Mouse (Mus musculus): ENCODE data around the gene Slc17a2. TPM values are rescaled to one million over a fixed set of nuclear protein-coding genes. Genes with fewer than 3 reads are reported as not detected.
A peak's percentile ranks its signal among the peaks of the same experiment; 100 is the strongest.

The Slc17a2 gene
- total and polyA plus RNA-seq, 3 experiments, result not detected

GRCm38 (mm10) chr13:23826606-23827005 is 19.8 kb downstream of the Slc17a2 start:
- Histone ChIP-seq H3K4me3 (replicated peaks in 1 of 3; ENCODE audit: low read depth in 2 of 3, low read length in 2 of 3, poor library complexity in 1 of 3) (no peak overlapping the region), H3K27ac (ENCODE audit: insufficient read depth, low read depth) (no peak overlapping the region), H3K79me2 (replicated peaks; ENCODE audit: control insufficient read depth, extremely low read depth, insufficient read depth, poor library complexity, severe bottlenecking) (no peaks in the 10 kb centered on the region), H3K9me3 (replicated peaks; ENCODE audit: low read length) (no peaks in the 10 kb centered on the region), H3K4me1 (ENCODE audit: control insufficient read depth in 1 of 2, insufficient read depth in 2 of 2) (no peaks in the 10 kb centered on the region), H3K9ac (ENCODE audit: insufficient read depth, low read depth) (no peak overlapping the region), H3K36me3 (replicated peaks in 1 of 2; ENCODE audit: control insufficient read depth in 1 of 2, insufficient read depth in 1 of 2, low read length in 1 of 2) (no peaks in the 10 kb centered on the region), H3K4me2 (ENCODE audit: insufficient read depth, low read depth, poor library complexity, severe bottlenecking) (no peak overlapping the region), H3K27me3 (replicated peaks) (no peaks in the 10 kb centered on the region)
- in situ Hi-C loops (cut with MboI; ENCODE audit: low pct_ligation_motif_present, low pct_unique_long_range_greater_than_20kb, low sequenced_read_pairs) (loop anchor here (25.0 kb wide), 1 partner anchor 461 kb away; the partner anchor contains the start of gene Carmil1), dilution Hi-C loops (cut with MboI; ENCODE audit: extremely low pct_ligation_motif_present, extremely low pct_unique_long_range_greater_than_20kb, low sequenced_read_pairs) (no loop called here)
- DNase-seq (ENCODE audit: extremely low read depth), result no peak
- TF ChIP-seq IRF4 (IDR thresholded peaks at IDR 0.05; ENCODE audit: low read depth, low read length) (no peak), MAFK (IDR thresholded peaks at IDR 0.05; ENCODE audit: insufficient replicate concordance, low read length) (peak; percentile 36; the same call in 1 of the 2 replicates), EP300 (IDR thresholded peaks at IDR 0.05; ENCODE audit: low read length) (no peak)

GRCm38 (mm10) chr13:23833053-23833452 is 26.3 kb downstream of the Slc17a2 start:
- no peak overlapping the region for H3K27ac ChIP-seq (ENCODE audit: insufficient read depth, low read depth)
- TF ChIP-seq CTCF (conservative IDR thresholded peaks at IDR 0.05 in 1 of 2, IDR thresholded peaks at IDR 0.05 in 1 of 2; ENCODE audit: low read depth in 2 of 2, low read length in 2 of 2), result peak; percentile 68 to 76
- peak; percentile 77 for TF ChIP-seq RAD21 (IDR thresholded peaks at IDR 0.05; ENCODE audit: low read depth, low read length)
- no peak for TF ChIP-seq BHLHE40 (IDR thresholded peaks at IDR 0.05; ENCODE audit: low read depth, low read length)
- no peak for TF ChIP-seq ETS1 (conservative IDR thresholded peaks at IDR 0.05; ENCODE audit: low read depth, low read length)
- peak; percentile 52 for TF ChIP-seq SMC3 (IDR thresholded peaks at IDR 0.05; ENCODE audit: low read depth, low read length)
- TF ChIP-seq ZNF384 (IDR thresholded peaks at IDR 0.05; ENCODE audit: low read depth, low read length), result peak; percentile 85
- no peak overlapping the region for H3K9ac ChIP-seq (ENCODE audit: insufficient read depth, low read depth)
- no peaks in the 10 kb centered on the region for H3K79me2 ChIP-seq (replicated peaks; ENCODE audit: control insufficient read depth, extremely low read depth, insufficient read depth, poor library complexity, severe bottlenecking)
- in situ Hi-C loops (cut with MboI; ENCODE audit: low pct_ligation_motif_present, low pct_unique_long_range_greater_than_20kb, low sequenced_read_pairs), result loop anchor here (25.0 kb wide), 1 partner anchor 454 kb away; the partner anchor contains the start of gene Carmil1
- no peaks in the 10 kb centered on the region for H3K9me3 ChIP-seq (replicated peaks; ENCODE audit: low read length)
- H3K4me3 ChIP-seq (replicated peaks in 1 of 3; ENCODE audit: low read depth in 2 of 3, low read length in 2 of 3, poor library complexity in 1 of 3), result no peak overlapping the region
- dilution Hi-C loops (cut with MboI; ENCODE audit: extremely low pct_ligation_motif_present, extremely low pct_unique_long_range_greater_than_20kb, low sequenced_read_pairs), result no loop called here
- no peaks in the 10 kb centered on the region for H3K4me1 ChIP-seq (ENCODE audit: control insufficient read depth in 1 of 2, insufficient read depth in 2 of 2)
- no peaks in the 10 kb centered on the region for H3K36me3 ChIP-seq (replicated peaks in 1 of 2; ENCODE audit: control insufficient read depth in 1 of 2, insufficient read depth in 1 of 2, low read length in 1 of 2)
- no peak overlapping the region; the same call in 1 of the 2 replicates for H3K4me2 ChIP-seq (ENCODE audit: insufficient read depth, low read depth, poor library complexity, severe bottlenecking)
- peak; percentile 45 for DNase-seq (ENCODE audit: extremely low read depth)
- H3K27me3 ChIP-seq (replicated peaks), result no peaks in the 10 kb centered on the region

GRCm38 (mm10) chr13:23834836-23835235 is 28.0 kb downstream of the Slc17a2 start:
- dilution Hi-C loops (cut with MboI; ENCODE audit: extremely low pct_ligation_motif_present, extremely low pct_unique_long_range_greater_than_20kb, low sequenced_read_pairs), result no loop called here
- Histone ChIP-seq H3K4me1 (ENCODE audit: control insufficient read depth in 1 of 2, insufficient read depth in 2 of 2) (no peaks in the 10 kb centered on the region), H3K27me3 (replicated peaks) (no peaks in the 10 kb centered on the region), H3K27ac (ENCODE audit: insufficient read depth, low read depth) (no peak overlapping the region), H3K4me3 (replicated peaks in 1 of 3; ENCODE audit: low read depth in 2 of 3, low read length in 2 of 3, poor library complexity in 1 of 3) (no peak overlapping the region), H3K36me3 (replicated peaks in 1 of 2; ENCODE audit: control insufficient read depth in 1 of 2, insufficient read depth in 1 of 2, low read length in 1 of 2) (no peaks in the 10 kb centered on the region), H3K4me2 (ENCODE audit: insufficient read depth, low read depth, poor library complexity, severe bottlenecking) (no peak overlapping the region), H3K9ac (ENCODE audit: insufficient read depth, low read depth) (no peak overlapping the region), H3K79me2 (replicated peaks; ENCODE audit: control insufficient read depth, extremely low read depth, insufficient read depth, poor library complexity, severe bottlenecking) (no peaks in the 10 kb centered on the region), H3K9me3 (replicated peaks; ENCODE audit: low read length) (no peaks in the 10 kb centered on the region)
- DNase-seq (ENCODE audit: extremely low read depth), result no peak
- in situ Hi-C loops (cut with MboI; ENCODE audit: low pct_ligation_motif_present, low pct_unique_long_range_greater_than_20kb, low sequenced_read_pairs), result loop anchor here (25.0 kb wide), 1 partner anchor 452 kb away; the partner anchor contains the start of gene Carmil1
- TF ChIP-seq POLR2A (IDR thresholded peaks at IDR 0.05; ENCODE audit: low read depth, low read length), result no peak
- TF ChIP-seq UBTF (IDR thresholded peaks at IDR 0.05; ENCODE audit: low read depth, low read length), result no peak
- TF ChIP-seq CTCF (conservative IDR thresholded peaks at IDR 0.05 in 1 of 2, IDR thresholded peaks at IDR 0.05 in 1 of 2; ENCODE audit: low read depth in 2 of 2, low read length in 2 of 2), result no peak
- TF ChIP-seq E2F4 (IDR thresholded peaks at IDR 0.05; ENCODE audit: insufficient replicate concordance, low read depth, low read length), result no peak
- no peak for TF ChIP-seq SMC3 (IDR thresholded peaks at IDR 0.05; ENCODE audit: low read depth, low read length)
- no peak for TF ChIP-seq USF2 (conservative IDR thresholded peaks at IDR 0.05; ENCODE audit: low read depth, low read length)
- TF ChIP-seq JUN (IDR thresholded peaks at IDR 0.05; ENCODE audit: insufficient read depth, low read depth, low read length), result no peak
- TF ChIP-seq MXI1 (IDR thresholded peaks at IDR 0.05; ENCODE audit: low read depth, low read length), result no peak
- TF ChIP-seq MAFK (IDR thresholded peaks at IDR 0.05; ENCODE audit: insufficient replicate concordance, low read length), result no peak
- no peak for TF ChIP-seq PAX5 (IDR thresholded peaks at IDR 0.05; ENCODE audit: low read length)
- no peak for TF ChIP-seq SIN3A (IDR thresholded peaks at IDR 0.05; ENCODE audit: low read length)
- TF ChIP-seq CHD2 (IDR thresholded peaks at IDR 0.05; ENCODE audit: low read length), result no peak
- no peak for TF ChIP-seq KAT2A (IDR thresholded peaks at IDR 0.05; ENCODE audit: insufficient replicate concordance, low read length)
- no peak for TF ChIP-seq MAZ (IDR thresholded peaks at IDR 0.05; ENCODE audit: low read depth, low read length)
- TF ChIP-seq ETS1 (conservative IDR thresholded peaks at IDR 0.05; ENCODE audit: low read depth, low read length), result no peak
- TF ChIP-seq POLR2AphosphoS2 (IDR thresholded peaks at IDR 0.05; ENCODE audit: low read depth, low read length), result no peak
